Mouse (Mus musculus) lung, embryonic 14.5 days (tissue): ENCODE data around the gene Cavin4. TPM values are rescaled to one million over a fixed set of nuclear protein-coding genes. Genes with fewer than 3 reads are reported as not detected.

Source experiments
- ATAC-seq: fragments of 200-750 bp; cut with Nextera tagmentation; 2 replicates; pipeline ENCODE4 v1.8.0; 2017; ENCODE audit warnings: mild to moderate bottlenecking, moderate TSS enrichment, moderate library complexity; ENCODE audit not compliant: insufficient read depth
- DNase-seq: peaks from one replicate; pipeline ENCODE4 v3.0.0-alpha.2; 2015
- H3K27ac ChIP-seq: fragments of 300-500 bp; sonication (generic); 2 replicates; pipeline ENCODE4 v1.5.1; 2014; ENCODE audit warnings: low read depth, mild to moderate bottlenecking, moderate library complexity
- H3K27me3 ChIP-seq: fragments of 300-500 bp; sonication (generic); 2 replicates; pipeline ENCODE4 v1.6.1; 2014; ENCODE audit warnings: low read length, control low read depth; ENCODE audit not compliant: insufficient read depth
- H3K36me3 ChIP-seq: fragments of 300-500 bp; sonication (generic); 2 replicates; pipeline ENCODE4 v1.6.1; 2014; ENCODE audit warnings: control low read depth; ENCODE audit not compliant: insufficient read depth
- H3K4me1 ChIP-seq: fragments of 300-500 bp; sonication (generic); 2 replicates; pipeline ENCODE4 v1.6.1; 2014; ENCODE audit warnings: antibody characterized with exemption, control low read depth; ENCODE audit not compliant: insufficient read depth
- H3K4me2 ChIP-seq: fragments of 300-500 bp; sonication (generic); 2 replicates; pipeline ENCODE4 v1.6.1; 2014; ENCODE audit warnings: mild to moderate bottlenecking
- H3K4me3 ChIP-seq: fragments of 300-500 bp; sonication (generic); 2 replicates; pipeline ENCODE4 v1.5.1; 2014; ENCODE audit warnings: low read depth, low read length
- H3K9ac ChIP-seq: fragments of 300-500 bp; sonication (generic); 2 replicates; pipeline ENCODE4 v1.6.1; 2014
- H3K9me3 ChIP-seq: fragments of 300-500 bp; sonication (generic); 2 replicates; pipeline ENCODE4 v1.6.1; 2016; ENCODE audit warnings: low read depth, low read length, control low read depth
- CTCF ChIP-seq: IDR thresholded peaks from 2 replicates; pipeline ENCODE4 v1.5.1; 2016; ENCODE audit warnings: antibody characterized with exemption, low read depth
- WGBS: fragments of 180-500 bp; shearing (Covaris S2); extraction: QIAGEN DNeasy Blood & Tissue Kit; methylation state at CpG from one replicate; pipeline ENCODE4 v1.1.7; 2014; 5-methylcytosine and 5-hydroxymethylcytosine counted together
- polyA plus RNA-seq: library from polyadenylated mRNA; unstranded; fragments of >200 nt; fragmentation: Nextera tagmentation; extraction: Ambion mirVana; gene quantifications from 2 replicates; pipeline ENCODE4 v1.2.1, GENCODE M21; 2014

Gene Cavin4
- polyA plus RNA-seq, 1 experiment from 2014 or later = 1.6 TPM

DNA sequence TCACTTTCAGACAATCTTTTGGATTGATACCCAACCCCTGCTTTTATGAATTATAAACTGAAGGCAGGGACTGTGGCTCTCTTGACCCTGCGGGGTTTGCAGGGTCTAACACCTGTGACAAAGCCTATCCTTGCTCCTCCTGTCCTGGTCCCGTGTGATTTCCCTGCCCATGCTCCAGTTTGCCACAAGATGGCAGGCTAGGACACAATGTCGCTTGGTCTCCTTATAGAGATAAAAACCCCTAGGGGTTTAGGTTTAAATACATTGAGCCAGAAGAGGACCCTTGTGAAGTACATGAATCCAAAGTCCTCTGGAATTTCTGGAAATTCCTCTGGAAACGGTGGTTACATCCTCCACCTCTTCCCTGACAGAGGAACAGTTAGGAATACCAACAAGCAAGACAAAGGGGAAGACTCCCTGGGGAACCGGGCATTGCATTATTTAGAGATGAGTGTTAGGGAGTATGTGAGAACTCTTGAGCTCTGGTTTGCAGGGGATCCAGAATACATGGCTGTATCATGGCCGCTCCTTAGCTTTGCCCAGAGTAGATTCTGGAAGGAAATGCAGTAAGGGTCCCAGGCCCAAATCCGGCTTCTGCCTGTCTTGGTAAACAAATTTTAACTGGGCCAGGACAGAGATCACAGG lies 28.6 kb downstream of the Cavin4 start:
- Histone ChIP-seq H3K27me3 (no peaks in the 10 kb centered on the region), H3K9me3 (no peaks in the 10 kb centered on the region), H3K4me2 (no peak overlapping the region), H3K27ac (no peak overlapping the region), H3K9ac (no peak overlapping the region), H3K4me1 (no peaks in the 10 kb centered on the region), H3K36me3 (no peaks in the 10 kb centered on the region), H3K4me3 (no peak overlapping the region)
- DNase-seq (peak; percentile 85), ATAC-seq (peak; percentile 69; the same call in 1 of the 2 replicates)
- peak; percentile 89 for TF ChIP-seq CTCF
- WGBS = 33% methylated on average over 7 of the region's 7 CpGs

DNA sequence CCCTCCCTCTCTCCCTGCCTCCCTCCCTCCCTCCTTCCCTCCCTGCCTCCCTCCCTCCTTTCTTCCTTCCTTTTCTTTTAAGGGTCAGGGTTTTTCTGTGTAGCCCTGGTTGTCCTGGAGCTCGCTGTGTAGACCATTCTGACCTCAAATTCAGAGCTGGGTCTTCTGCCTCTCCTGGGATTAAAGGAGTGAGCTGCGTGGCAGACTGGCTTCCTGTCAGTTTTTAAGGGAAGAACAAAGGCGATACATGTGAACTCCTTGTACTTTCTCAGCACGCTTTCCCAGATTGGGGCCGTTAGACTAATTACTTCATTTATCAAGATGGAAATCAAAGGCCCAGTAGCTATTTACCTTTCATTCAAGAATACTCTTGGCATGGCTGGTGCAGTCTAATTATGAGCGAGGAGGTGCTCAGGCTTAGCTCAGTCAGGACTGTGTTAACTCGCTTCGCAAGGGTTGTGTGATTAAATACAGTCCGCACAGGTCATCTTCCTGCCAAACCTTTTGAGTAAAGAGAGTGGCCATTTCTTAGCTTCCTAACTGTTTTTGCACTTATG lies 29.5 kb downstream of the Cavin4 start:
- 51% methylated on average over 9 of the region's 9 CpGs for WGBS
- ATAC-seq (no peak), DNase-seq (no peak)
- TF ChIP-seq CTCF = no peak
- no peak overlapping the region for H3K4me3 ChIP-seq
- no peaks in the 10 kb centered on the region for H3K4me1 ChIP-seq
- H3K9me3 ChIP-seq = no peaks in the 10 kb centered on the region
- no peaks in the 10 kb centered on the region for H3K36me3 ChIP-seq
- H3K4me2 ChIP-seq = no peak overlapping the region
- no peak overlapping the region for H3K9ac ChIP-seq
- no peak overlapping the region for H3K27ac ChIP-seq
- H3K27me3 ChIP-seq = no peaks in the 10 kb centered on the region

DNA sequence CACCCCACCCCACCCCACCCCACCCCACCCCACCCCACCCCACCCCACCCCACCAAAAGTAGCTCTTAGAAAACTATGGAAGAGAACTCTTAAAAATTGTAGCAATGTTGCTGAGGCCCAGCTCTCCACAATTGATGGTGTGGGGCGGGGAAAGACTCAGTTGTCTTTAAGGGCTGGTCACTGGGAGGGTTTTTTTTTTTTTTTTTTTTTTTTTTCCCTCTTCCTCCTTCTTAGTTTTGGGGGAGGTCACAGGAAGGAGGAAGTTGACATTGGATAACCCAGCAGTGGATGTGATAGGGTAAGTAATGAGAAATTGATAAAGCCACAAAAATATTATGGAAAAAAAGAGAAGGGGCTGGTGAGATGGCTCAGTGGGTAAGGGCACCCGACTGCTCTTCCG lies 33.4 kb downstream of the Cavin4 start:
- WGBS = 93% methylated on average over 3 of the region's 3 CpGs
- Histone ChIP-seq H3K4me2 (no peak overlapping the region), H3K4me1 (no peaks in the 10 kb centered on the region), H3K27ac (no peak overlapping the region), H3K4me3 (no peak overlapping the region), H3K36me3 (no peaks in the 10 kb centered on the region), H3K9me3 (no peaks in the 10 kb centered on the region), H3K27me3 (no peaks in the 10 kb centered on the region), H3K9ac (no peak overlapping the region)
- ATAC-seq (no peak), DNase-seq (no peak)
- TF ChIP-seq CTCF = no peak

DNA sequence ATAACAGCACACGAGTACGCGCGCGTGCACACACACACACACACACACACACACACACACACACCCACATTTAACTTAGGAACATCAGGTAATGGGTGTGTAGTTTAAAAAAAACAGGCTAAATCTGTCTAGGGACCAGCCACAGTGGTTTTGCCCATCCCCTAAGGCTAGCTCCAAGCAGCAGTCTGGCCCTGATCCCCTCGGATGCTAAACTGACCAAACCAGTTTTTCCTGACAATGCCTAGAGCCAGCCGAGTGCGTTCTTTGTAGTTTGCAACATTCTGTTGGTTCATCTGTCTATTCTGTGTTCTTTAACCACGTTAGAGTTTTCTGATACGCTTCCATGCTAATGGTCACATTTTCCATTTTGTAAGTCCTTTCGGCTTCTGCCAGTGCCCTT lies 34.0 kb downstream of the Cavin4 start:
- TF ChIP-seq CTCF = no peak
- no peaks in the 10 kb centered on the region for H3K4me1 ChIP-seq
- peak; percentile 69; the same call in 1 of the 2 replicates for ATAC-seq
- WGBS = 46% methylated on average over 11 of the region's 11 CpGs
- H3K36me3 ChIP-seq = no peaks in the 10 kb centered on the region
- DNase-seq = peak; percentile 66
- H3K9me3 ChIP-seq = no peaks in the 10 kb centered on the region
- H3K4me2 ChIP-seq = no peak overlapping the region; the same call in 1 of the 2 replicates
- H3K27ac ChIP-seq = no peak overlapping the region
- no peak overlapping the region for H3K4me3 ChIP-seq
- H3K27me3 ChIP-seq = no peaks in the 10 kb centered on the region
- H3K9ac ChIP-seq = no peak overlapping the region

DNA sequence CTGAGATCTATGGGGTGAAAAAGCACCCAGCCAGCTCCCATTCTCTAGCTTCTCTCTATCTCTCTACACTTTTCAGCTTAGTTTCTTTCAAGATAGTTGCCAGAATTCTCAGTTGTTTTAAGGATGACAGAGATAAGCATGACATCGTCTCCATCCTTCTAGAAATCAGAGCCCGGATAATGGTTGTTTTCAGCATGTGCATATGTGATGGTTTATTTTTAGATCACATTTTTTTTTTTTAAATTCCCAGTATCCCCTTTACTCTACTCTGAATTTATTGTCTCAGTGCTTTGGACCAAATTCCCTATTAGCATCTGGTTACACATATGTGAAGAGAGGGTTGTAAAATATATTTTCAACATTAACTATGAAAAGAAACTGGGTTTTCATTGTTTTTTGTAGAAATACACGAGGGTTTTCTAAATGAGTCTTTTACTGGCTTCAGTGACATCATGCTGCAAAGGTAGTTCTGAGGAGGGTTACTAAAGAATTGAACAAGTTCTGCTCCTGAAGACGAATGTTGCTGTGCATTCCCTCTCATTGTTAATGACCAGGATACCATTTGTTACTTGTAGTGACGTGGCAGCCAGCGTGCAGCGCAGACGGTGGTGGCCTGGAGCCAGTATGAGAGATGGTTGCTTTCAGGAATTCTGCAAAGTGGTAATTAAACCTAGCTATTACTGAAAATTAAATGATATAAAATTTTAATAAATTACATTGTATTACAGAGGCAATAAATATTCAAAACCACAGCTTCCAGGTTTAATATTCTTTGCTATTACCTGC lies 52.7 kb downstream of the Cavin4 start:
- no peak overlapping the region for H3K4me3 ChIP-seq
- H3K9me3 ChIP-seq = no peaks in the 10 kb centered on the region
- 52% methylated on average over 8 of the region's 8 CpGs for WGBS
- no peak overlapping the region for H3K9ac ChIP-seq
- no peak for ATAC-seq
- no peak overlapping the region for H3K27ac ChIP-seq
- no peaks in the 10 kb centered on the region for H3K4me1 ChIP-seq
- no peak overlapping the region for H3K4me2 ChIP-seq
- H3K27me3 ChIP-seq = no peaks in the 10 kb centered on the region
- no peaks in the 10 kb centered on the region for H3K36me3 ChIP-seq
- no peak for TF ChIP-seq CTCF
- DNase-seq = no peak

DNA sequence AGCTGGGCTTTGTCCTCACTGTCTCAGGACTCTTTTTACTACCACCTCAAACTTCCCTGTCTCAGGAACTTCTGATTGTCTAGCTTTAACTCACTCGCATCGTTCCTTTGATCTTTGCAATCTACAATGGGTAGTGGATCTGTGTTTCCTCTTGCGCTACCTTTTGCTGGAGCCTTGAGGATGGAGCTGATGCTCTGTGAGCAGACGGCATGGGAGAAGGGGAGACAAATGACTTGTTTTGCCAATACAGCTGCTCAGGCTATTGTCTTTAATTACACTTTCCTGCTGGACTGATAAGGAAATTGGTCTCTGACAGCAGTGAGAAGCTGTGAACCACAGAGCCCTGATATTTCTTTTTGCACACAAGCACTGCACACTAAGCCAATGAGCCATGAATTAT lies 53.5 kb downstream of the Cavin4 start:
- no peaks in the 10 kb centered on the region for H3K36me3 ChIP-seq
- no peaks in the 10 kb centered on the region for H3K4me1 ChIP-seq
- 32% methylated on average over 4 of the region's 4 CpGs for WGBS
- TF ChIP-seq CTCF = no peak
- H3K27me3 ChIP-seq = no peaks in the 10 kb centered on the region
- no peak overlapping the region for H3K4me3 ChIP-seq
- no peak overlapping the region for H3K9ac ChIP-seq
- no peaks in the 10 kb centered on the region for H3K9me3 ChIP-seq
- no peak for DNase-seq
- no peak for ATAC-seq
- H3K27ac ChIP-seq = no peak overlapping the region
- no peak overlapping the region for H3K4me2 ChIP-seq

Other genes with a start within 250 kb of the Cavin4 start
- 71.4 and 73.3 TPM in 2 replicates for gene Tex10, start 190.1 kb upstream of the Cavin4 start, polyA plus RNA-seq
- gene Msantd3, start 123.6 kb upstream of the Cavin4 start, polyA plus RNA-seq = 34.1 and 34.9 TPM in 2 replicates
- 77.7 and 84.0 TPM in 2 replicates for gene Tmeff1, start 78.3 kb upstream of the Cavin4 start, polyA plus RNA-seq